8 mouse cellular contexts compared by ENCODE assay signal in the genomic region with DNA sequence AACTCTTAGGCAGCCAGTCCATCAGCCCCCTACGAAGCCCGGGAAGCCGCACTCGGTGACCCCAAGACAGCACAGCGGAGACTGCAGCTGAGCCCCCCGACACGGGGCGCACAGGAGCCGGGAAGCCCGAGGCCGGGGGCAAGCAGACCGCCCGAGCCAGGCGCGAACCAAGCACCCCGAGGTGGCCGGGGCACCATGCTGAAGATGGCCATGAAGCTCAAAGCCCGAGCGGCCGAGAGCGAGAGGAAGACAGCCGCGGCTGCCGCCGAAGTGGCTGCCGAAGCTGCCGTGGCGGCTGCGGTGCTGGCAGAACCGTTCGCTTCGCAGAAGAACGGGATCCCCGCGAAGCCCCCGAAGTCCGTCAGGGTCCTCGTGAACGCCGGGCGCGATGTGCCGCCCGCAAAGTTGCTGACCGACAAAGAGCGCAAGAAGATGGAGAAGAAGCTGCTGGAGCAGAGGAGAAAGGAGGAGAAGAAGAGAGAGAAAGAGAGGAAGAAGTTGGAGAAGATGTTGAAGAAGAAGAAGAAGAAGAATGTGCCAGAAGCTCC. TPM values are rescaled to one million over a fixed set of nuclear protein-coding genes. Genes with fewer than 3 reads are reported as not detected.
A peak's percentile ranks its signal among the peaks of the same experiment; 100 is the strongest.
DNase-seq lines count a peak whose midpoint lies in the region; ATAC-seq and TF ChIP-seq lines count a peak whose summit lies in the region.

No protein-coding gene starts in this region.

- peak overlapping the region; percentile 100 for H3K9ac ChIP-seq in limb, embryonic 13.5 days

- peaks cover 2% of the 10 kb centered on the region; the same call in 1 of the 2 replicates for H3K4me1 ChIP-seq in kidney, adult 2 months (ENCODE audit: control insufficient read depth, insufficient read depth, low read length)
- H3K4me1 ChIP-seq in G1E (ENCODE audit: insufficient read depth, low read depth, low read length), result peaks cover 21% of the 10 kb centered on the region
- H3K4me1 ChIP-seq in forebrain, embryonic 10.5 days, result peaks cover 50% of the 10 kb centered on the region
- H3K4me1 ChIP-seq in limb, embryonic 13.5 days, result peaks cover 35% of the 10 kb centered on the region

- H3K27ac ChIP-seq in kidney, adult 2 months (ENCODE audit: insufficient read depth, low read depth, low read length), result no peak overlapping the region
- H3K27ac ChIP-seq in forebrain, embryonic 10.5 days, result peak overlapping the region; percentile 100
- peak overlapping the region; percentile 100 for H3K27ac ChIP-seq in limb, embryonic 13.5 days

- ATAC-seq in G1E (ENCODE audit: extremely low read depth, insufficient number of reproducible peaks, low FRiP score, poor library complexity, severe bottlenecking), result no peak
- ATAC-seq in limb, embryonic 13.5 days (ENCODE audit: low FRiP score, low read depth), result no peak

- H3K4me3 ChIP-seq in kidney, adult 2 months (ENCODE audit: insufficient read depth, low read depth, low read length), result peak overlapping the region; percentile 99
- peak overlapping the region; percentile 89 for H3K4me3 ChIP-seq in G1E (ENCODE audit: low read depth, low read length)
- H3K4me3 ChIP-seq in forebrain, embryonic 10.5 days, result peak overlapping the region; percentile 98
- peak overlapping the region; percentile 97 for H3K4me3 ChIP-seq in limb, embryonic 13.5 days

- whole genome bisulfite sequencing in kidney, adult 2 months, result 50% methylated on average over 46 of the region's 46 CpGs
- 47% methylated on average over 46 of the region's 46 CpGs for WGBS in forebrain, embryonic 10.5 days
- 50% methylated on average over 46 of the region's 46 CpGs for WGBS in limb, embryonic 13.5 days

- intact Hi-C loops in left cerebral cortex, postnatal 4 days (cut with DNase I), result no loop called here

- DNase-seq in kidney, adult 2 months, result no peak
- DNase-seq in kidney, adult 11 months, result no peak
- DNase-seq in G1E (ENCODE audit: low spot score), result no peak
- DNase-seq in forebrain, embryonic 10.5 days (ENCODE audit: extremely low spot score, low spot score), result no peak
- DNase-seq in spleen, postnatal 10 days (ENCODE audit: low spot score in 2 of 2), result peak; percentile 47 to 52
- DNase-seq in embryo, embryonic 10.5 days (ENCODE audit: low spot score), result no peak
- no peak for DNase-seq in left cerebral cortex, postnatal 4 days

- no peak for TF ChIP-seq CTCF in kidney, adult 2 months (conservative IDR thresholded peaks at IDR 0.05; ENCODE audit: insufficient read depth, insufficient read length, low read depth, low read length)
- no peak for TF ChIP-seq CTCF in G1E (IDR thresholded peaks at IDR 0.05; ENCODE audit: low read depth, low read length)

- peaks cover 18% of the 10 kb centered on the region for H3K9me3 ChIP-seq in G1E (replicated peaks)
- peaks cover 22% of the 10 kb centered on the region for H3K9me3 ChIP-seq in forebrain, embryonic 10.5 days
- H3K9me3 ChIP-seq in limb, embryonic 13.5 days, result peaks cover 4% of the 10 kb centered on the region; the same call in 1 of the 2 replicates

- no peaks in the 10 kb centered on the region for H3K36me3 ChIP-seq in kidney, adult 2 months (ENCODE audit: control insufficient read depth, insufficient read depth, low read length)
- peaks cover 31% of the 10 kb centered on the region for H3K36me3 ChIP-seq in G1E (replicated peaks)
- H3K36me3 ChIP-seq in forebrain, embryonic 10.5 days (replicated peaks), result peaks cover 25% of the 10 kb centered on the region
- H3K36me3 ChIP-seq in limb, embryonic 13.5 days, result peaks cover 15% of the 10 kb centered on the region; the same call in 1 of the 2 replicates

- TF ChIP-seq POLR2A in kidney, adult 2 months (IDR thresholded peaks at IDR 0.05; ENCODE audit: low read depth, low read length), result no peak

- H3K27me3 ChIP-seq in kidney, adult 2 months (replicated peaks; ENCODE audit: control insufficient read depth, insufficient read depth, low read length), result no peaks in the 10 kb centered on the region; the same call in 1 of the 2 replicates
- H3K27me3 ChIP-seq in G1E (ENCODE audit: insufficient read depth, low read length), result no peaks in the 10 kb centered on the region
- H3K27me3 ChIP-seq in forebrain, embryonic 10.5 days (ENCODE audit: poor library complexity, severe bottlenecking), result peaks cover 5% of the 10 kb centered on the region; the same call in 1 of the 2 replicates
- no peaks in the 10 kb centered on the region for H3K27me3 ChIP-seq in limb, embryonic 13.5 days

- peak overlapping the region; percentile 80 for H3K4me2 ChIP-seq in limb, embryonic 13.5 days (replicated peaks)

RNA-seq across cellular contexts. Expression of gene Gm20721, which starts 18.1 kb away (rescaled TPM):
- not detected in 2 replicates for polyA plus RNA-seq in kidney, adult 2 months (2012; rRNA removed)
- total RNA-seq in G1E (2014; fragmentation: Nextera tagmentation) (not detected in 2 replicates), G1E (2017) (8.6 and 9.0 TPM in 2 replicates)
- polyA plus RNA-seq in G1E (2012), result 0.99 and 1.3 TPM in 2 replicates
- polyA plus RNA-seq in forebrain, embryonic 10.5 days (2016; fragmentation: Nextera tagmentation; extraction: Ambion mirVana), result 5.9 and 8.1 TPM in 2 replicates
- polyA plus RNA-seq in limb, embryonic 13.5 days (2015; fragmentation: Nextera tagmentation; extraction: Ambion mirVana), result 21.5 and 25.3 TPM in 2 replicates
- total RNA-seq in left cerebral cortex, postnatal 4 days (2021), result 1 to 10 TPM; 2.0 to 2.2 TPM

RNA-seq across cellular contexts. Expression of gene Gnas, which starts 44.3 kb away (rescaled TPM):
- 872 and 1,035 TPM in 2 replicates for polyA plus RNA-seq in kidney, adult 2 months (2012; rRNA removed)
- total RNA-seq in G1E (2014; fragmentation: Nextera tagmentation) (1,040 and 1,097 TPM in 2 replicates), G1E (2017) (452 and 490 TPM in 2 replicates)
- polyA plus RNA-seq in G1E (2012), result 935 and 1,094 TPM in 2 replicates
- 880 and 928 TPM in 2 replicates for polyA plus RNA-seq in forebrain, embryonic 10.5 days (2016; fragmentation: Nextera tagmentation; extraction: Ambion mirVana)
- polyA plus RNA-seq in limb, embryonic 13.5 days (2015; fragmentation: Nextera tagmentation; extraction: Ambion mirVana), result 1,943 and 1,947 TPM in 2 replicates
- total RNA-seq in left cerebral cortex, postnatal 4 days (2021), result 1,000 to 10,000 TPM; 1,551 to 1,677 TPM

Comparison
In these comparisons a context has a peak if more than half of its experiments do, and no peak if none do; other contexts are left out.
1. DNase-seq: peak in spleen, postnatal 10 days (2 of 2); none in kidney, adult 2 months (single experiment), kidney, adult 11 months (single experiment), G1E (single experiment), forebrain, embryonic 10.5 days (single experiment), embryo, embryonic 10.5 days (single experiment) and left cerebral cortex, postnatal 4 days (single experiment).
2. Peak in every context shown above with its lines, with median percentiles within 50 percentile points of each other: H3K4me3 ChIP-seq.